Mouse (Mus musculus): ENCODE measurements around the gene Foxf1. TPM values are rescaled to one million over a fixed set of nuclear protein-coding genes. Genes with fewer than 3 reads are reported as not detected.

Foxf1 gene
- polyA plus RNA-seq, 1 experiment from 2014 or later = 9.5 TPM

DNA sequence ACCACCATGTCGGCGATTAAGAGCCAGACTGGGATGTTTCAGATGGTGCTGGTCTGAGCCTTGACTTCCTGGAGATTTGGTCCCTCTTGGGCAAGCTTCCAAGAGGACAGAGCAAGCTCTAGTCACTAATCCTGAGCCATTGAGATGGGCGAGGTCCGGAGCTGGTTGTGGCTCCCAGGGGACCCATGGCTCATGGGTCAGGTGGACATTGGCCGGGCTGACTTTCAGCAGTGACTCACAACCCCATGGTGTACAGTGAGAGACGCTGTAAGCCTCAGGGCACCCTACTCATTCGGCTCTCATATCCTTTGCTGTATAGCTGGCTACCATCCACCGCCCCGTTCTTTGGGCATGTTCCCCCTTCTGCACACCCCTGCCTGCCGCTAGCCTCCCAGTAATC, 49.9 kb downstream of the Foxf1 start:
- Histone ChIP-seq H3K27ac (replicated peaks) (no peak overlapping the region), H3K9me3 (peaks cover 16% of the 10 kb centered on the region; the same call in 1 of the 2 replicates), H3K36me3 (peaks cover 21% of the 10 kb centered on the region), H3K4me1 (peaks cover 13% of the 10 kb centered on the region), H3K4me3 (no peak overlapping the region), H3K27me3 (replicated peaks) (peaks cover 22% of the 10 kb centered on the region), H3K9ac (no peak overlapping the region), H3K4me2 (no peak overlapping the region)
- 86% methylated on average over 10 of the region's 10 CpGs for WGBS
- no peak for ATAC-seq (ENCODE audit: extremely low read depth, insufficient number of reproducible peaks, low FRiP score, low TSS enrichment)

DNA sequence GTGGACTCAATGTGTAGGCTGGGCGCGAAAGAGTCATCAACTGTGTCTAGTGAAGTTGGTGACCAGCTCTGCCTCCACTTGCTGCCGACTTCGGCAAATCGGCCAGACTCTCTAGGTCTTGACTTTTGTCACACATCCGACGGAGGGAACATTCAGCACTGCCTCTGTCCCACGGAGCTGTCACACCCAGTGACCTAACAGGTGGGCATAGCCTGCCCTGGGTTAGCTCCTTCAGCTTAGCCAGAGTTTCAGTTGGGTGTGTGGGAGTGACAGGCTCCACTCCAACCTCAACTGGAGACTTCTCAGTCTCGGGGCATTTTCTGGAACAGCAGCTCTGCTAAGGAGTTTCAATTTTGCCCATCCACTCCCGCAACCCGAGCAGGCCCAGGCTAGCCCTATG, 50.3 kb downstream of the Foxf1 start:
- Histone ChIP-seq H3K9ac (no peak overlapping the region), H3K27me3 (replicated peaks) (peaks cover 18% of the 10 kb centered on the region), H3K27ac (replicated peaks) (no peak overlapping the region), H3K4me2 (no peak overlapping the region), H3K9me3 (peaks cover 16% of the 10 kb centered on the region; the same call in 1 of the 2 replicates), H3K36me3 (peaks cover 21% of the 10 kb centered on the region), H3K4me3 (no peak overlapping the region), H3K4me1 (peaks cover 10% of the 10 kb centered on the region)
- ATAC-seq (ENCODE audit: extremely low read depth, insufficient number of reproducible peaks, low FRiP score, low TSS enrichment) = no peak
- 83% methylated on average over 11 of the region's 11 CpGs for WGBS

DNA sequence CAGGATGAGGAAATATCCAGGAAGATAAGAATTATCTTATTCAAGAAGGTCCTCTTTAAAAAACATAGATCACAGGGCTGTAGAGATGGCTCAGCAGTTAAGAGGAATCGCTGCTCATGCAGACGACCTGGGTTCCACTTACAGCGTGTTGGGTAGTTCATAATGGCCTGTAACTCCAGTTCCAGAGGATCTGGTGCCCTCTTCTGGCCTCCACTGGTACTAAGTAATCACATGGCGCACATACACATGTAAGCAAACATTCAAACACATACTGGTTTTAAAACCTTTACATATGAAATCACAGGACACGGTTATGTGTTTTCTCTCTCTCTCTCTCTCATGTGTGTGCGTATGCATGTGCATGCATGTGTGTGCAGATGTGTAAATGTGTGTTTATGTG, 52.7 kb downstream of the Foxf1 start:
- H3K4me1 ChIP-seq = peaks cover 10% of the 10 kb centered on the region
- H3K4me3 ChIP-seq = no peak overlapping the region
- peaks cover 4% of the 10 kb centered on the region; the same call in 1 of the 2 replicates for H3K27me3 ChIP-seq (replicated peaks)
- H3K36me3 ChIP-seq = peaks cover 21% of the 10 kb centered on the region
- no peak overlapping the region for H3K9ac ChIP-seq
- no peak for ATAC-seq (ENCODE audit: extremely low read depth, insufficient number of reproducible peaks, low FRiP score, low TSS enrichment)
- no peak overlapping the region for H3K4me2 ChIP-seq
- peaks cover 16% of the 10 kb centered on the region; the same call in 1 of the 2 replicates for H3K9me3 ChIP-seq
- H3K27ac ChIP-seq (replicated peaks) = no peak overlapping the region
- WGBS = 83% methylated on average over 6 of the region's 6 CpGs

Small RNA genes within 50 kb of the gene (microRNA-seq; reads per million reads assigned to microRNA genes)
- gene Gm27530 = not detected

Other genes starting within 250 kb of the Foxf1 start
- 35.3 and 42.8 TPM in 2 replicates for gene Mthfsd, start 24.0 kb downstream of the Foxf1 start, polyA plus RNA-seq (2015; fragmentation: Nextera tagmentation; extraction: Ambion mirVana)
- 6.8 and 7.4 TPM in 2 replicates for gene Foxc2, start 31.8 kb downstream of the Foxf1 start, polyA plus RNA-seq (2015; fragmentation: Nextera tagmentation; extraction: Ambion mirVana)
- 0.52 and 0.64 TPM in 2 replicates for gene Foxl1, start 43.6 kb downstream of the Foxf1 start, polyA plus RNA-seq (2015; fragmentation: Nextera tagmentation; extraction: Ambion mirVana)

Measured in heart, embryonic 13.5 days (tissue).